Mouse (Mus musculus) thymus, postnatal 10 days (tissue): ENCODE results near the gene Hist1h2bc.
"Not testable (repeated sequence)": the region's sequence is repeated elsewhere in the genome, so short reads cannot be mapped to it uniquely, and the experiment has no call there.

Experiments
- DNase-seq, 2 experiments: peaks; one replicate each; pipeline ENCODE4 v3.0.0; 2021; ENCODE audit warnings: low spot score in 2 of 2

Gene Hist1h2bc

DNA sequence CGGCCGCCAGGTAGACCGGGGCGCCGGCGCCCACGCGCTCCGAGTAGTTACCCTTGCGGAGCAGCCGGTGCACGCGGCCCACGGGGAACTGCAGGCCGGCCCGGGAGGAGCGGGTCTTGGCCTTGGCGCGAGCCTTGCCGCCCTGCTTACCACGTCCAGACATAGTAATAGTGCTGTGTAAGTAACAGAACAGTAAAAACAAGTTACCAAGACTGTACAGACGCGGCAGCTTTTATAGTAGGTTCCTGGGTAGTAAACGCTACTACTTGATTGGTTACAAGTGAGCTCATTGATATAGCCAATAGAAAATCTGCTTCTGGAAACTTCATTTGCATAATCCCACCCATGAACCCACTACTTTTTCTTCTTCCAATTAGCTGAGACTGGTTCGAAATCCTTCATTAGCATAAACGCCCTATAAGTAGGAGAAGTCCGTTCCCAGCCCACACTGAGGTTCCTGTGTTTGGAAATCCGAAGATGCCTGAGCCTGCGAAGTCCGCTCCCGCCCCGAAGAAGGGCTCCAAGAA, at the start of gene Hist1h2bc, which contains the start of gene Hist1h2ac:
TSS of gene Hist1h2bc (plus strand) at position 445 of the 527 bp plus-strand sequence.
TSS of gene Hist1h2ac (minus strand) at position 194 of the 527 bp plus-strand sequence.
- peak; percentile 80 to 90 for DNase-seq

DNA sequence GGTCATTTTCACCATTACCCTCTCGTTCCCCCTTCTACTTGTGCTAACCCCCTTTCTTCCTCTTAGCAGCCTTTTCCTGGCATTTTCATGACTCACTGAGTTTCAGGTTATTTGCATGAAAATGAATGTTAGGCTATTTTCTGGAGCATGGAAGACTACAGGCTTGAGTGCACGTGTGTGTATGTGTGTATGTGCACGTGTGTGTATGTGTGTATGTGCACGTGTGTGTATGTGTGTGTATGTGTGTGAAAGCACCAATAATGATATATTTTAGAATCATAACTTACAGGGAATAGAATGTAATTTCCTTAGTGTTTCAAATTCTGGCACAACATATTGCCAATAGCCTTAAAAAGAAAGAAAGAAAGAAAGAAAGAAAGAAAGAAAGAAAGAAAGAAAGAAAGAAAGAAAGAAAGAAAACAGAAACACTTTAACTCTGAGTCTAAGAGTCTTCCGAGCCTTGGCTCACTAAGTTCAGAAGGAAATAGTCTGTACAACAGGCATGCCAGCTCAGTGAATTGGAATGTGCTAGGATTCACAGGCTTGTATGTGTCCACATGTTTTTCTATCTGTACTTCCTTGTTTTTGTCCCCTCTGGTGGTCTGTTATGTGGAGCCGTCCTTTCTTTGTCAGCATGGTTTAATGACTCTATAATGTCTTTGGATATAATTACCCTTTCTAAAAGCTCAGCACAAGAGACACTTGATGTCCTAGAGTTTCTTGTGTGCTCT, 24.2 kb upstream of the Hist1h2bc start:
- no peak for DNase-seq

DNA sequence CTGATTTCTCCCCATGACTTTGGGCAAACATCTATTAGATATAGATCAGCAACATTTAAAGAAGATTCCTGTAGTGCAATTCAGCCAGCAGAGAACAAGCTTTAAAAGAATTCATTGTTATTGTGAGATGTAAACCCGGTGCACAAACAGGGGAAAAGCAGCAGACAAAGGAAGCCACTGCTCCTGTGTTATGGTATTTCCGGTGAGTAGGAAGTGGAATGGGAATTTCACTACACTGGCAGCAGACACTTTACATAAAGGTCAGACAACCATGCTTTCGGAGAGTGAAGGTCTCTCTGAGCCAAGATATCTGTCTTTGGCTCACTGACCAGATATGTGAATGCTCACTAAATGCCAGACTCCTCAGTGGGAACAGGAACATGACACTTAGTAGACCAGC, 21.5 kb upstream of the Hist1h2bc start:
- no peak for DNase-seq

DNA sequence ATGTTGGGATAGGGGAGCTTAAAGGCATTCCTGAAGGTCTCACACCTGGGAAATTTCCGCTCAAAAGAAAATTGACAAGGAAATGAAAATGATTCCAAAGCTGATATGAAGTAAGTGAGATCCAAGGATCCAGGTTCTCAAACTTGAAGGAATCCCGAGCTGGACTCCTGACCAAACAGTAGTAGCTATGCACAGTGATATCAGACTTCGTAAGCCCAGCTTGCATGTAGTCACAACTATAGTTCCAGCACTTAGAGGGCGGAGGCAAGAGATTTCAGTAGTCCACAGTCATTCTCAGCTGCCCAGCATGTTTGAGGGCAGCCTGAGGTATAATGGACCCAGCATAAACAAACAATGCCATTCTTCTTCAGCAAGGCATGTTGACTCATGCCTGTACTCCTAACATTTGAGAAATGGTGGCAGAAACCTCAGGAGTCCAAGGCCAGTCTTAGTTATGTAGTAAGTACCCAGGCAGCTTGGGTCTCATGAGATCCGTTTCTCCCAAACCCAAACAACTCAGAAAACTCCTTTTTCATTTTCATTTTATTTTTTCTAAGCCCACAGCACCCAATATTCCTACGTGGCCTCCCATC, 1.9 kb upstream of the Hist1h2bc start:
- no peak for DNase-seq

DNA sequence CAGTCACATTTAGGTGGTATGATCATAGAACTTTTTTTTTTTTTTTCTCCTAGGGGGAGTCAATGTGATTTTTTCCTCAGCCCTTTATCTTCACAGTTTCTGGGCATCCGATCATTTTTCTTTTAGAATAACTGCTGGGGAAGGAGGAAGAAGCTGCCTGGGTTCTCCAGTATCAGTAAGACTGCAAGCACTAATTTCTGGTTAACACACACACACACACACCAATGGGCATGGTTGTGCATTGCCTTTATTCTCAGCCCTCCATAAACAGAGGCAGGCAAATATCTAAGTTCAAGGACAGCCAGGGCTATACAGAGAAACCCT, 1.4 kb upstream of the Hist1h2bc start:
- DNase-seq: no peak

DNA sequence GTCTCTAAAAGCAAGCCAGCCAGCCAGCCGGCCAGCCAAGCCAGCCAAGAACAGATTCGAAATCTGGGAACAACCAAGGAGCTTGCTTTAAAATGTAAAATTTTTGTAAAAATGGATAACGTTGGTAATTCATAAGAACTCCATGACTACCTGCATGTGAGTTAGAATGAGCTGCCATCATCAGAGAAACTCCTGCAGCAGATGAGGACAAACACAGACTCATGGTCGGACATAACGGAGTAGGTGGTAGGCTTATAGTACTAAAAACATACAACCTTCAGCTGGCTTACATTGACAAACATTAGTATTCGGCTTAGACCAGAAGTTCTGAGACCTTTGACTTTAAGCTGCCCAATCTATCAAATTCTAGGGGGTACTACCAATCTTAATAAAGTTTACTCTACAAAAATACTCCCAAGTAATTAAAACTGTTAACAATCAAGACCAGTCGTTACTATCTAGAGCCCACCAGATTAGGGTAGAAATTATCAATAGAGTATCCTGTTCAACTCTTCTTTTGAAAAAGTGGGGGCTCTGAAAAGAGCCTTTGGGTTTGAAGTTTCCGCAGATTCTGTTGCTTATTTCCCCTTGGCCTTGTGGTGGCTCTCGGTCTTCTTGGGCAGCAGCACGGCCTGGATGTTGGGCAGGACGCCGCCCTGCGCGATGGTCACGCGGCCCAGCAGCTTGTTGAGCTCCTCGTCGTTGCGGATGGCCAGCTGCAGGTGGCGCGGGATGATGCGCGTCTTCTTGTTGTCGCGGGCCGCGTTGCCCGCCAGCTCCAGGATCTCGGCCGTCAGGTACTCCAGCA, 848 bp upstream of the Hist1h2bc start:
- DNase-seq: not testable (repeated sequence)

DNA sequence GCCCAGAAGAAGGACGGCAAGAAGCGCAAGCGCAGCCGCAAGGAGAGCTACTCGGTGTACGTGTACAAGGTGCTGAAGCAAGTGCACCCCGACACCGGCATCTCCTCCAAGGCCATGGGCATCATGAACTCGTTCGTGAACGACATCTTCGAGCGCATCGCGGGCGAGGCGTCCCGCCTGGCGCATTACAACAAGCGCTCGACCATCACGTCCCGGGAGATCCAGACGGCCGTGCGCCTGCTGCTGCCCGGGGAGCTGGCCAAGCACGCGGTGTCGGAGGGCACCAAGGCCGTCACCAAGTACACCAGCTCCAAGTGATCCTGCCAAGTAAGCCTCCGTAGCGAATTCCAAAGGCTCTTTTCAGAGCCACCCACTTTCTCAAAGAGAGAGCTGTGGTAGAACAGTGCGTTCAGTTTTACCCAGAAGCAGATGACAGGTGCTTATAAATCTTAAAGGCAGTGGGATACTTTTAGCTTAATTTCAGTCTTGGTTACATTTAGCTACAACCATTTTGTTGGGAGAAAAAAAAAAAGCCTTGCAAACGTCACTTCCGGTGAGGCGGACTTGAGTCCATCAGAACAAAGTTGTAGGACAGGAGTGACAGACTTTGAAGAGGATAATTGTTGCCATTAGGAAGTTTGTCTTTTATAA, 421 bp downstream of the Hist1h2bc start:
- peak; percentile 41 to 65 for DNase-seq

DNA sequence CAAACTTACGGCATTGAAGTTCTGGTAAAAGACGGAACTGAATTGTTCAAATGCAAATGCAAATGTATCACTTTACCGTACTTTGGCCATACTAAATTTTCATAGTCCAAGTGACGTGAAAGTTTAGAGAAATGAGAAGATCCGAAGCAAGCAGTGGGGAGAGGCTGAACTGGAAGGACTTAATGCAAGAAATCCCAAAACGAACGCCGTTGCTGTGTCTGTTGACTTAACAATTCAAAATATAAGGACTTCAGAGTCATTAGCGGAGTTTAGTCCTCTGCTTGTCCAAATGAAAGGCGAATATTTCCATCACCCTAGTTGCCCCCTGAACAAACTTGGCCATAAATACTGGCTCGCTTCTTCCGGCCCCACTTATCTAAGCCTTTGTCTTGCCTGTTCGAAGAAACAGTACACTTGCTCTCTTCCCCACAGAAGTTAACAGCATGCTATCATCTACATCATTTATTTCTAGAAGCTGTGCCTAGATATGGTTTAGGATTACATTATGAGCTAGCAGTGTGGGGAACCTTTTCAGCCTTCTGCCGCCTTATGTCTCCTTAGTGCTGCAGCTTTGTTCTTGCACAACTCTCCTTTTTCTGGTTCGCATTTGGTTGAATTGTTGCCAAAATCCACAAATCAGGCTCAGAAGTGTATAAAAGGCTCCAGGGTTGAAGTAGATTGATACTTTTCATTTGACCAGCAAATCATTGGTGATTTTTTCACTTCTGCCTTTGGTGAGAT, 1.3 kb downstream of the Hist1h2bc start:
- DNase-seq: no peak

DNA sequence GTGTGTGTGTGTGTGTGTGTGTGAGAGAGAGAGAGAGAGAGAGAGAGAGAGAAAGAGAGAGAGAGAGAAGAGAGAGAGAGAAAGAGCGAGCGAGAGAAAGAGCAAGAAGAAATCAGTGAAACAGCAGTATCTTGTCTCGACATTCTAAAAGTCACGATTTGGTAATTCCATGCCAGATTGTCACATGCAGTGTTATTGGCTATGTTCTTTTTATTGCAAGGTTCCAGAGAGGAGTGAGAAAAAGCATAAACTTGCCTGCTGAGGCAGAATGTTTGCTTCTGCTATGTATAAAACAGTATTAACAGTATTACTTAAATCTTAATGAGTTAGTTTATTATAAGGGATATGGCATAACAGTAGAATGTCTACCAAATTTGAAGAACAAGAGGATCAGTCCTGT, 2.0 kb downstream of the Hist1h2bc start:
- no peak for DNase-seq

DNA sequence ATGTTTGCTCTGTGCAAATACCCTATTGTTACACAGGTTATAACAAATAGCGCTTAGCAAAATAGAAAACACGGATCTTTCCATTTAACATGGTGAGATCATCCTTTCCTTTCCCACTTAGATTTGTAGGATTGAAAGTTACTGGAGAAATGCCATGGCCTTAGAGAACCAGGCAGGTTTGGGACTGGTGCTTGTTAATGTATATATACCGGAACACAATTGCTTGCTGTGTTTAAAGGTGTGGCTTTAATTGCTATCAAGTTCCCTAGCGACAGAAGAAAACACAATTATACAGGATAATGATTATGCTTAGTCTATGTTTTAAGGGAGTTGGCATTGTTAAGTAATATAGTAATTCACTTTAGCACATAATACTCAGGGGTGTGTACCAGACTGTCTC, 3.2 kb downstream of the Hist1h2bc start:
- no peak for DNase-seq

DNA sequence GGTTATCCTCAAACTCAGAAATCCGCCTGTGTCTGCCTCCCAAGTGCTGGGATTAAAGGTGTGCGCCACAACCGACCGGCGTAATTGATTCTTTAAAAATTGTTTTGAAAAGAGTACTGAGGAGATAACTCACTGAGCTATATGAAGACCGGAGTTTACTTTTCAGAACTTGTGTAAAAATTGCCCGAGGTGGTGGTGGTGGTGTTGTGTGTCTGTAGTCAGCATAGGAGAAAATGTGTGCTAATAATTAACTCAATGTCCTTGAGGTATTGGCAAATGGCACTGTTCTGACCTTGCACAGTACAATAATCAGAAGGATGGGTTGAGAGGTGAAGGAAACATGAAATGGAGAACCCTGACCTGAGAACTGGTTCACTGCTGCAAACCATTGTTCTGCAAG, 3.9 kb downstream of the Hist1h2bc start:
- DNase-seq: no peak

DNA sequence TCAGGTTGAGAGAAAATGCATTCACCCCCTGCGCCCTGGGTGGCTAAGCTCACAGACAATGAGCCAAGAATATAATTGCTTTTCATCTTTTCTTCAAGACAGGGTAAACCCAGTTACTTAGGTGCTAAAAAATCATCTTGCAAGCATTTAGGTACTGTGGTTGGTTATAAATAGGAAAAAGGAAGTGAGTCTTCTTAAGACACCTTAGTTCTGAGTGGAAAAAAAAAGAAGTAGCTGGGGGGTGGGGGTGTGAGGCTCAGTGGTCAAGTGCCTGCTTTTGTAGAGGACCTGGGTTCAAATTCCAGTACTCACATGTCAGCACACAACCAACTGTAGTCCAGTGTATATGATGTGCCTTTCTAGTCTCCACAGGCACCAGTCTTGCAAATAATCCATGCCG, 5.0 kb downstream of the Hist1h2bc start:
- DNase-seq: no peak

DNA sequence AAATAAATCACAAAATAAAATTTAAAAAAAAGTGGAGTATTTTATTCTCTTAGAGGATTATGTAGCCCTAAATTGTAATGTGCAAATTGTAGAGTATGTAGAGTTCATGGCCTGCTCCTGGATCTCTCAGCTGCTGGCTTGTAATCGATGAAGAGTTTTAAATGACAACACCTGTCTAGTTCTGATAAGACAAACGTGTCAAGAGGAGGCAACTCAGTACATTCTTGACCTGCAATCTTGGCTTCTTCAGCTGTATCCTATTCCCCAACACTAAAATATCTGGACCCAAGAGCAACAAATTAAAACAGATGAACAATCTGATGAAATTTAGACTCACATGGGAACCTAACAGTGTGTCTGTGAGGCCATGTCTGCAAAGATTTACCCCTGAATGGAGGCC, 5.5 kb downstream of the Hist1h2bc start:
- DNase-seq: no peak

DNA sequence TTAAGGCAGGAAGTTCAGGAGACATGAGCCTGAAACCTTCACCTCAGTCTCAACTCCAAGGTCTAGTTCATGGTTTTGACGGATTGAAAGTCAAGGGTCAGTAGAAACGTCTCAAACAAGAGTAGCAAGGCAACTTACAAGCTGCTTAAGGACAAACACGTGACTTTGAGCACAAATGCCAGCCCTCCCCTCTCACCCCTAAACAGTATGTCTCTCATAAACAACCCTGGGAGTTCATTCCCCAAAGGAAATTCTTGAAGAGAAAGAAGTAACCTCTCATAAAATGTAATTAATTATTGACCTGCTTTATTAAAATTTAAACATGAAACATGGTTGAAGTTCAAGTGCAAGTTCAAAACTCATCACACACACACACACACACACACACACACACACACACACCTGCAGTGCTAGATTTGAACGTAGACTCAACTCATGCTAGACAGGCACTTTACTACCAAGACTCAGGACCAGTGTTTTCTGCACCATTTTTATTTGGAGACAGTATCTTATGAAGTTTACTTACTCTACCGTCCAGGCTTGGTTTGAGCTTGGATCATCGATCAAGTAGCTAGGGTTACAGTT, 9.9 kb downstream of the Hist1h2bc start:
- no peak for DNase-seq

DNA sequence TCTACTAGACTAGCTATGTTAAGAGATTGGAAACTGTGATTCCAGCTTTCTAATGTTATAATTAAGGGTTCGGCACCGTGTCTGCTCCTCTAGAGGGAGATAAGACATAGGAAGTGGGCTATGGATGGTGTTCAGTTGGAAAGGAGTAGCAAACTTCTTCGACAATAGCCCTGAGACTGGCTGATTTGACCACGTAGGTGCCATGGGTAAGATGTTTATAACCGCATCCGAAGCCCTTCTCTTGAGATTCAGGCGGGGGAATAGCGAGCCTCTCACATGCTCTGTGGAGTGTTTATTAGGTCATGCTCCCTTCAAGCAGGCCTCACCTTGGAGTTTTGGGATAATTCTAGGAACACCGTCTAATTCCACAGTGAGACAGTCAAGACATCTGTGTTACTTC, 11.0 kb downstream of the Hist1h2bc start:
- DNase-seq: no peak

DNA sequence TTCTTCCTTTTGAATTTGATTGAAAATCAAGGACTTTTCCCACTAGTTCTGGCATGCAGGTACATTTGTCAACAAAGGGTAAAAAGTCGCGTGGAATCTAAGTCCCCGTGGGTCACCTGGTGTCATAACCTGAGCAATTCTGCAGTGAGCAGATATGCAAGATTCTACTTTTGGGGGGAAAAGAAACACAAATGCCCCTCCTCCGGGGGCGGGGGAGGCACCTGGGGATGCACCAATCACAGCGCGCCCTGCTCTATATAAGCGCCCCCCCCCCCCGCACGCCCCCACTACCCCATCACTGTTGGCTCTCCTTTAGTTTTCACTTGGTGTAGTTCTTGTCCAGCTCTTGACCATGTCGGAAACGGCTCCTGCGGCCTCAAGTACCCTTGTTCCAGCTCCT, 11.5 kb downstream of the Hist1h2bc start, which contains the start of gene Hist1h1t:
TSS of gene Hist1h1t (plus strand) at position 301 of the 400 bp plus-strand sequence.
- DNase-seq: no peak

DNA sequence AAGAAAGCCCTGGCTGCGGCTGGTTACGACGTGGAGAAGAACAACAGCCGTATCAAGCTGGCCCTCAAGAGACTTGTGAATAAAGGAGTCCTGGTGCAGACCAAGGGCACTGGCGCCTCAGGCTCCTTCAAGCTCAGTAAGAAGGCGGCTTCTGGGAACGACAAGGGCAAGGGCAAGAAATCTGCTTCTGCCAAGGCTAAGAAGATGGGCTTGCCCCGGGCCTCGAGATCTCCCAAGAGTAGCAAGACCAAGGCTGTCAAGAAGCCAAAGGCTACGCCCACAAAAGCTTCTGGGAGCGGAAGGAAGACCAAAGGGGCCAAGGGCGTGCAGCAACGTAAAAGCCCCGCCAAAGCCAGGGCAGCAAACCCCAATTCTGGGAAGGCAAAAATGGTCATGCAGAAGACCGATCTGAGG, 12.1 kb downstream of the Hist1h2bc start:
- DNase-seq: no peak

DNA sequence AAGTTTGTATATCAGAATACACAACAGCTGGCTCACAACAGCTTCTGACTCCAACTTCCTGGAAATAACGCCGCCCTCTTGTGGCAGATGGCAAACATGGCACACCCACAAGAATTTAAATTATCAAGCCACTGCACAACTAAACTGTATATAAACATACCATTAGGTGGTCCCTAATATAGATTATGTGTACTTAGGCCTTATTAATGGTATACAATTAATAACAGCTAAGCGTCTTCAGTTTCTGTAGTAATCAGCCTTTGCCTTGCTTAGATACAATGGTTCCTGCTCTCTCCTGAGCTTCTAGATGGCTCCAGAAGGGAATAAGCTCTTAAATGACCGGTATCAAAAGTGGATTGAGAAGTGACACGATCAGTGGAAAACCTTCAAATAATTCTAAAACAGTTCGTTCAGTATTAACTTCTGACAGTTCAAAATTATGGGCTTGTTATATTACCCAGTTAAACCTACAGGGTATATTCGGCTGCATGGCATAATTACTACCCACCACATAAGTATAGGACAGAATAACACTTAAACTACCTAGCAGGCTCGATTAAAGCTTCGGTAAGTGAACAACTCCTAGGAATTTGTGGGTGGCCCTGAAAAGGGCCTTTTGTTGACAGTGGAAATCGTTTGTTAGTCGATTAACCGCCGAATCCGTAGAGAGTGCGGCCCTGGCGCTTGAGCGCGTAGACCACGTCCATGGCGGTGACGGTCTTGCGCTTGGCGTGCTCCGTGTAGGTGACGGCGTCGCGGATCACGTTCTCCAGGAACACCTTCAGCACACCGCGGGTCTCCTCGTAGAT, 13.7 kb downstream of the Hist1h2bc start:
- DNase-seq: peak; percentile 64 to 79

DNA sequence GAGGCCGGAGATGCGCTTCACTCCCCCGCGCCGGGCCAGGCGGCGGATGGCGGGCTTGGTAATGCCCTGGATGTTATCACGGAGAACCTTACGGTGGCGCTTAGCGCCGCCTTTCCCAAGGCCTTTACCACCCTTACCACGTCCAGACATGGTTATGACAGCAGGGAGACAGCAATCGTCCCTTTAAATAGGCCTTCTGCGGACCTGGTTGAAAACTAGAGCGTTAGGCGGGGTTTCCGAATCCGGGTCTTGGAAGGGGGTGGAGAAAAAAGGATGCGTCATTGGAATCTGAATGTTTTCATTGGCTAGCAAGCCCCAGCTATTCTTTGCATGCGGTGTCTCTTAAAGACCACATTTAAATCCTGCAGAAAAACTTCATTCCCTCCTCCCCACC, 14.3 kb downstream of the Hist1h2bc start, which contains the start of gene Hist1h4c:
TSS of gene Hist1h4c (minus strand) at position 155 of the 394 bp plus-strand sequence.
- peak; percentile 98 to 99 for DNase-seq

DNA sequence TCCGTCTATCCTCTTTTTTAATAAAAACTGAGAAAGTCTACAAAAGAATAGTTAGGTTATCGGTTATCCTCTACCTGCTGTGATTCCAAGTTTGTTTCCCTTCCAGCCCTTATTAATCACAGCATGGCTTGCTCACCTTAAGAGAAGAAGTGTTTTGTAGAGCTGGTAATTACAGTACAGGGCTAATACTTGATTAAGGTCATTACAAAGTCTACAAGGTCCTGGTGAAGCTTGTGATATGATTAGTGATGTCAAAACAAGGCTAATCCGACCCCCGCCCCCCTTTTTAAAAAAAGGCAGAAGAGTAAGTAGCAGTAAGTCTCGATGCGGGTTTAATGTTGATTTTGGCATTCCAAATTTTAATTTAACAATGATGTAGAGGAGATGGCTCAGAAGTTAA, 15.0 kb downstream of the Hist1h2bc start:
- DNase-seq: no peak
